Mouse (Mus musculus) layer of hippocampus, adult 2 months (tissue): ENCODE measurements at regions not wholly inside any gene's neighbourhood (a gene's known extent, or its start where the extent isn't known, plus 50 kb on each side); places are given as distances from the start of the nearest gene placed in this dataset.
A peak's percentile ranks its signal among the peaks of the same experiment; 100 is the strongest.

ENCODE experiments used
- DNase-seq, 2 experiments: peaks; one replicate each; pipeline ENCODE4 v3.0.0; 2022; ENCODE audit warnings: low spot score in 2 of 2
- H3K27ac ChIP-seq: fragments of 200-600 bp; 2 replicates; pipeline ENCODE4 v1.8.1; 2022
- H3K4me3 ChIP-seq: fragments of 200-600 bp; 2 replicates; pipeline ENCODE4 v1.8.1; 2022; ENCODE audit warnings: mild to moderate bottlenecking
- CTCF ChIP-seq: fragments of 200-600 bp; conservative IDR thresholded peaks from 2 replicates; pipeline ENCODE4 v1.8.1; 2022; ENCODE audit warnings: antibody characterized with exemption, mild to moderate bottlenecking, moderate library complexity

DNA sequence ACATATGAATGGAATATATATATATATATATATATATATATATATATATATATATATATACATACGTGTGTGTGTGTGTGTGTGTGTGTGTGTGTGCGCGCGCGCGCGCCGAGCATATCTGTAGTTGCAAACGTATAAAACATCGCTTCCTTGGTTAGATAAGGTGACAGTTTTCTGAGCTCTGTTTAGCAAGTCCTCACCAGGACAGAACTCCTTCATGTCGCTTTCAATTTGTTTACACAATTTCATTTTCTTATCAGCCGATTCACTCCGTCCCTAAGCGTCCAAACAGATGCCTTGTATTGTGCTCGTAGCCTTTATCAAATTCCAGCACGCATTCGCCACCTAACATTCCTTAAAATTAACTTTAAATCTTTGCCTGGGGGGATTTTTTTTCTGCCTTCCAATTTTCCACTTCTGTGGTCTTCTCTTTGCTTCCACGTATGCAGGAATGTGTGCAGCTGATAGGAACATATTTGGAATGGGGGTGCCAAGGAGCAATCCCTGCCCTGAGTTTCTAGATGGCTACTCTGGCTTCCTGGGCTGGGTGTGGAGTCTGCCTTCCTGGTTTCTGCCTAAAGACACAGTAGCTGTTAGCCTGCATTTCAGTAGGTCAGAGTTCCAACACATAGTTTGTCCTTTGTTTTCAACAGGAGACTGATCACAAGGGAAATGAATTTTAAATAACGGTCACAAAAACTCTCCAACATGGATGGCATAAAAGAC lies 575.7 kb downstream of the Robo2 start:
- no peak for DNase-seq
- no peak for TF ChIP-seq CTCF
- no peak overlapping the region for H3K4me3 ChIP-seq
- H3K27ac ChIP-seq: no peak overlapping the region

DNA sequence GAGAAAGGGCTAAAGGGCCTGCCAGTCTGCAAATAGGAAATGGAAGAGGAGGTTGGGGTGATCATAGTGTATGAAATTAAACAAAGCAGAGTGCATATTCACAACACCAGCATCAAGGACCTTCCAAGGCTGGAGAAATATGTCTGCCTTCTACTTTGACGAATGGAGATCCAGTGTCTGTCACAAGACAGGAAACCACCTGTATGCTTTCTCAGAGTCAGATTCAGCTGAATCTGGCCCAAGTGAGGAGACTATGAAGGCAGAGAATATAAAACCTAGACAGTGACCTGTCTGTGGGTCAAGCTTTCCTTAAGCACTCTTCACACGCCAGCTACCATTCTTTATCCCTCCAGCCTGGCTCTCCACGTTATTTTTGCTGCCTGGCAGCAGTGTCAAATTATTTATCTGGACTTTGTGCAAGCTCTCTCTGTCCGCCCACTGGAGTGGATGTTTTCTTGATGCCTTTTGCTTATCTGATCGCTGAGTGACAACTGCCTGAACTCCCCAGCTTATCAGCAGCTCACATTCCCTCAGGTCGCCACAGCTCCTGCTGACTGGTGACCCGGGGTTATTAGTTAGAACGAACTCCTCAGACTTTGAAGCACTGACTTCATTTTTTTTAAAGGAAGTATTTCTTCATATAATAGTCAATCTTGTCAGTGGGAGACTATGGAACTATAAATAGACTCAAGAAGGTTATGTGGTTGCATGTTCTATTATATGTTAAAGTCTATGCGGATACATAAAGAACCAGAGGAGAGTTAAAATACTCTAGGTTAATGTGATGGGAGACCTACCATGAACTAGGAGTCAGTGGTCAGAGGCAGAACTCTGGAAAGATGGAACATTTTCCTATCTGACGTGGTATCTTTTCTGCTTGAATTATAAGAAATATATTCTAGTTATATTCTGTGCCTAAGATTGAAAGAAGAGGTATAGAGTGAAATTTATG lies 590.0 kb downstream of the Robo2 start:
- H3K27ac ChIP-seq: no peak overlapping the region
- H3K4me3 ChIP-seq: no peak overlapping the region
- no peak for DNase-seq
- TF ChIP-seq CTCF: no peak

DNA sequence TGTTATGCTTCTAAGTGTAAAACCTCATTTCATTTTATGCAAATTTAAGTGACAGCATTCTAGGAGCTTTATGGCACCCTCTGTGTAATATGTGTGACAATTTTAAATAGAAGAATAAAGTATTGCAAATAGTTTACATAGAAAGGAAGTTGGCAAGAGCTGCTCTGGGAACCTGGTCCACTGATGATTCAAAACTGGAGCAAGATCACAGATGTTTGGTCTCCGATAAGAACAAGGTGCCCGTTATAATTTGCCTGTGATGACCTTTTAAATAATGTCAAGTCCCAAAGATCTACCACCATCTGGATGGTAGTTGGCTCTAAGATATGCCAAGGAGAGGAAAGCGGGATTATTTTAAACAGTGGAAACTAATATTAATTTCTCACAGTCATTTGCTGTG lies 607.1 kb downstream of the Robo2 start:
- DNase-seq: no peak
- no peak for TF ChIP-seq CTCF
- H3K4me3 ChIP-seq: no peak overlapping the region
- H3K27ac ChIP-seq: no peak overlapping the region

DNA sequence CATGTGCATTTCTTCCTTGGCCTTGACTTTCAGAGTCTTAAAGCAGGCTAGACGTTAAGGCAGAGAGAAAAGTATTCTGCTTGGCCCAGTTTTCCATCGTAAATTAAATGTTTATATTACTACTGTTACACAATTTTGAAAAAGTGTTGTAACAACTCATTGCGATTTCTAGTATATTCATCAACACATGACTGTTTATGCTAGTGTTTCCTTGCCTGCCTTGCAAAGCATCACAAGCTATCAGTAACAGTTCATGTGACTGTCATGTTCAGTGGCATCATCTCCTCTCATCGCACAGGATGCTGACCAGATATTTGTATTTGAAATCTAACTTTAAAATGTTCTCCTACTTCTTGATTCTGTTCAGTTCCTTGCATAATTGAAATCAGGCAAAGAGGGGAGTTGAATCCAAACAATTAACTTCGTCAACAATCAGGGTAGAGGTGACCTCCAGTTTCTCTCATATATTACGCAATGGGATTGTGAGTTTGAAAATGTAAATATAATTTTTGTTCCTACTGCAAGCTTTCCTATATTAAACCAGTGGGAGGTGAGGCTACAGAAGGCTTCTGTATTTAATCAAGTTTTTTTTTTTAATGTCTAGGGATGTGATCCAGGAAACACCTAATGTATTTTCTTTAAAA lies 615.0 kb downstream of the Robo2 start:
- no peak for TF ChIP-seq CTCF
- Histone ChIP-seq H3K4me3 (no peak overlapping the region), H3K27ac (no peak overlapping the region)
- no peak for DNase-seq

DNA sequence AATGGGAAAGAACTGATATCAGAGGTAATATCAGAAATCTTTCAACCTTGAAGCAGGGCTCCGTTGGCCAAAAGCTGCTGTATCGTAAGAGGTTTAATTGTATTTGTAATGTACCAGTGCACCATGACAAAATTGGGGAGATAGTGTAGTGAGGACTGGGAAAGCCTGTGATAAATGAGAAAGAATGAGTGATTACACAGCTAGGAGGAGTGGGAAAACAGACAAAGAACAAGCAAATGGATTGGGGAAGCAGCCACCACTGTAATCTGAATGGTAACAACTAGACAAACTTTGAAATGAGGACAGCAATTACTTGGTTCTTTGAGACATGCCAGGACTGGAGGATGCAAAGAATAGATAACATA lies 626.6 kb downstream of the Robo2 start:
- no peak for DNase-seq
- Histone ChIP-seq H3K4me3 (no peak overlapping the region), H3K27ac (no peak overlapping the region)
- TF ChIP-seq CTCF: no peak

DNA sequence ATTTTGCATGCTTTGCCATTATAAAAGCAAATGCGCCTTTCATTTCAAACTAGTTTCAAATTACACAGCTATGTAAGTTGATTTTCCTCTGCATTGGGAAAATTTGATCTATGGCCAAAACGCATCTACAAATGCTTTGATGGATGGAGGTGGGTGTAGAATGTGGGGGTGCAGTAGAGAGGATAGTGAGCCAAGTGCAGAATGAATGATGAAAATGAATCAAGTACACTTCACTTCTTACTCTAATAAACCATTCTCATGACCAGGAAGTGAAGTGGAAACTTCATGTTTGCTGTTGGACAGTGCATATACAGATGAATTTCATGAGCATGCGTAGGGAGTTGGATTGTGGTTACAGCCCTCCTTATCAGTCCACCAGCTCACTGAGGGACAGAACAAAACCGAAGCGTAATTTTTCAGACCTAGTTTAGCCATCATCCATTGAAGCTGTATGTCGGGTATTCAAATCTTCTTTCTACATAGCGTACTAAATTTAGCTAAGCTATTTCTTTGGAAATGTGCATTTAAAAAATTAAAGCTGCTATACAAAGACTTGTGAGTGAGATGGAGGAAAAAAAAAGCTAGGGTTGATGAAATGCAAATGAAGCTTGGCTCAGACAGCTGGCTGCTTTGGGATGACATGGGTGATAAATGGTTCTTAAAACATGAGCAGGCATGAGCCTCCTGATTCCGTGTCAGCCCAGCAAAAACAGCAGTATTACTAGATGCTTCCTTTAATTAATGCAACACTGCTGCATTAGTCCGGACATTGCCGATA lies 627.1 kb downstream of the Robo2 start:
- peak in 1 of 2 experiments; percentile 13 for DNase-seq
- TF ChIP-seq CTCF: no peak
- no peak overlapping the region for H3K27ac ChIP-seq
- no peak overlapping the region for H3K4me3 ChIP-seq

DNA sequence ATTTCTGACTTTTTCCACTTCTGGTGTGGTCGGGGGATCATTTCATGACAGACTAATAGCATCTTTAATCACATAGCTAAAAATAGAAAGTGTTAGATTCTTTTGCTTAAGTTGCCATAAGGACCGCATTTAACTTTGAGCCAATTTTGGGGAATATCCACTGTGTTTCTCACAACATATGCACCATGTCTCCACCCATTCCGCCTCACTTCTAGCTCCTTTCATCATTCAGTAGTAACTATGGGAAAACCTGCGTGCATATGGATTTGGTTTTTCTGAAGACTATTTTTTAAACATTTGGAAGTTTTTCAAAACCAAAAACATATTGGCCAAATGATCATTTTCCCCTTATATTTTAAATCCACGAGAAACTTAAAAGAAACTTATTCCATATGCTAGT lies 639.2 kb downstream of the Robo2 start:
- H3K27ac ChIP-seq: no peak overlapping the region
- TF ChIP-seq CTCF: no peak
- DNase-seq: no peak
- no peak overlapping the region for H3K4me3 ChIP-seq

DNA sequence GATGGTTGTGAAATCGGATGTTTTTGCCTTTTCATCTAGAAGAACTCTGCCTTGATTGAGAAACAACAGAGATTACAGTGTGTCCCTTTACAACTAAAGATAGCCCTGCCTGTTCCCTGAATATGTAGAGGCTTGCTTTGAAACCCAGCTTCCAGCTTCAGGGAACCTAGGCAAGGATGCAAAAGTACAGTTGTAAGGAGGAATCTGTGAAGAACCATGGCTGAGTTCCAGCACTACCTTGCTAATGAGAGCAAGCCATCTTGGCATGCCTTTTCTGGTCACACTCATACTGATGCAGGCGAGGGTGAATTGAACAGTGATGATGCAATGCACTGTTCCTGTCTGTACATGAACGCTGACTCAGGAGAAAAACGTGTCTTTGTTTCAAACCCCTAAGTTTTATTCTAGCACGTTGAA lies 641.2 kb downstream of the Robo2 start:
- H3K4me3 ChIP-seq: no peak overlapping the region
- TF ChIP-seq CTCF: no peak
- DNase-seq: peak in 1 of 2 experiments; percentile 3

DNA sequence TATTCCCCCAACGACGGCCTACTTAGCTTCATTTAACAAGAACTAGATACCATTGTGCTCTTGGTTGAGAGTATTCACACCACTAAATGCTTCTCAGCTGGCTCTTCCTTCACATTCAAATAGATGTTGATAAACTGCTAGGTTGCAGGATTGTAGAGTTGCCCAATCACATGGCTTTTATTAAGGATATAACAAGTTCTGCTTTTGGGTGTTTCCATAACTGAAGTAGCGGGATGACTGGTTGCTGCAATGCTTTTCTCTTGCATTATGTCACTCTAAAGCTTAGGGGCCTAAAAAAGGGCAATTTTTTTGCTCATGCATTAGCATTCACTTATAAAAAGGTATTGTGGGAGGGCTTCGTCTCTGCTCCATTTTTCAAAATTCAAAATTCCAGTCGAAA lies 641.9 kb downstream of the Robo2 start:
- Histone ChIP-seq H3K4me3 (no peak overlapping the region), H3K27ac (no peak overlapping the region)
- TF ChIP-seq CTCF: no peak
- DNase-seq: no peak

More for the DNA sequence above, 641.2 kb downstream of the Robo2 start:
- no peak overlapping the region for H3K27ac ChIP-seq

DNA sequence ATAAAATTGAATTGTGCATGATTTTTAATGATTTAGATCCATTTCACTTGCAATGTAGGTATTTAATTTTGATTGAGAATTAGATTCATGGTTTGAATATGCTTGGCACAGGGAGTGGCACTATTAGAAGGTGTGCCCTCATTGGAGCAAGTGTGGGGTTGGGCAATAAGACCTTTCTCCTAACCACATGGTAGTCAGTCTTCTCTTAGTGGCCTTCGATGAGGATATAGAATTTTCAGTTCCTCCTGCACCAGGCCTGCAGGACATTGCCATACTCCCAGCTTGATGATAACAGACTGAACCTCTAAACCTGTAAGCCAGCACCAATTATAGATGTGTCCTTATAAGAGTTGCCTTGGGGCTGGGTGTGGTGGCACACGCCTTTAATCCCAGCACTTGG lies 642.9 kb downstream of the Robo2 start:
- Histone ChIP-seq H3K27ac (no peak overlapping the region), H3K4me3 (no peak overlapping the region)
- no peak for DNase-seq
- TF ChIP-seq CTCF: no peak

DNA sequence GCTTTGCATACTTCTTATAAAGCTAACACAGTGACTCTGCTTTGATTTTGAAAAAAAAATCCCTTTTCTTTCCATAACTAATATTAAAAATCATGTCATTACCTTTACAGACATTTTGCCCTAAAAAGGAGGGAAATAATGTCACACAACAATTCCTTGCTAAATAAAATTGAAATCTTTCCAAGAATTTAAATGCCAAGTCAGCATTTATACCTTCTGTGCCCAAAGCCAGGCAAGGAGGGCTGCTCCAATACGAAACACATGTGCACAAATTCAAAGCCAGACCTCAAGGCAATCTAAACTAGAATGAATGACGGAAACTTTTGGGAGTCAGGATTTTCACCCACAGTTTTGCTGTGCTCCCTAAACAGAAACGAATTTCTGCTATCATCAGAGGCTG lies 646.4 kb downstream of the Robo2 start:
- no peak for TF ChIP-seq CTCF
- Histone ChIP-seq H3K4me3 (no peak overlapping the region), H3K27ac (no peak overlapping the region)
- DNase-seq: no peak

DNA sequence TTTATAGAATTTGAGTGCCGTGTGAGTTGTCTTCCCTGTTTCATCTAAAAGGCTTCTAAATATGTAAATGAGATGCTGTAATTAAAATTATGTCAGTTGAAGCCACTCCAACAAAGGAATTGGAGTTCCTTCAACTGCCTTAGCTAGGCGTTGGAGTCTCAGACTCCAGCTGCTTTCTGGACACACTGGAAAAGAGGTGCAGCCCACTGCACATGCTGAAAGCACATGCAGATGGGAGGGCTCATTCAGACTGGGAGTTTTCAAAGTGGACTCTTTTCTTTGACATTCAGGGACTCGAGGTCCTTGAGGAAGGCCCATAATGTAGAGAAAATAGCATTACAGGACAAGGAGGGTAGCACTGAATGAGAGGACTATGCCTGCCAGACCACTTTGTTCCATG lies 650.7 kb downstream of the Robo2 start:
- DNase-seq: no peak
- TF ChIP-seq CTCF: no peak
- Histone ChIP-seq H3K27ac (no peak overlapping the region), H3K4me3 (no peak overlapping the region)
